Mouse (Mus musculus) cerebellum, adult 2 months (tissue): Measurements from ENCODE around the gene Csad. TPM values are rescaled to one million over a fixed set of nuclear protein-coding genes. Genes with fewer than 3 reads are reported as not detected.

Experiments used
- DNase-seq, 2 experiments: peaks; one replicate each; pipeline ENCODE4 v3.0.0; 2021
- H3K27ac ChIP-seq: fragments of 200-500 bp; 2 replicates; pipeline ENCODE4 v1.5.1; 2012; ENCODE audit warnings: low read length, control low read depth, inconsistent platforms; ENCODE audit not compliant: insufficient read depth
- H3K27me3 ChIP-seq: fragments of 200-500 bp; 2 replicates; pipeline ENCODE4 v1.6.1; 2012; ENCODE audit warnings: inconsistent platforms, mild to moderate bottlenecking, low read length, moderate library complexity; ENCODE audit not compliant: control insufficient read depth, insufficient read depth
- H3K4me1 ChIP-seq: fragments of 200-500 bp; 2 replicates; pipeline ENCODE4 v1.6.1; 2011; ENCODE audit warnings: low read length; ENCODE audit not compliant: control insufficient read depth, insufficient read depth
- H3K4me3 ChIP-seq: fragments of 200-500 bp; replicated peaks from 2 replicates; pipeline ENCODE3; 2011; ENCODE audit warnings: mild to moderate bottlenecking, low read depth, low read length, control low read depth; ENCODE audit not compliant: insufficient read depth
- CTCF ChIP-seq: fragments of 200-500 bp; IDR thresholded peaks from 2 replicates; pipeline ENCODE4 v1.5.1; 2011; ENCODE audit warnings: low read depth, mild to moderate bottlenecking, control low read depth, low read length, moderate library complexity, borderline replicate concordance; ENCODE audit not compliant: insufficient read depth
- POLR2A ChIP-seq: fragments of 200-500 bp; IDR thresholded peaks from 2 replicates; pipeline ENCODE4 v1.6.1; 2011; ENCODE audit warnings: low read length, control low read depth, borderline replicate concordance; ENCODE audit not compliant: insufficient read depth
- WGBS: fragments of 180-500 bp; shearing (Covaris S2); methylation state at CpG from one replicate; pipeline ENCODE4 v1.1.7; 2018; 5-methylcytosine and 5-hydroxymethylcytosine counted together
- polyA plus RNA-seq: library from polyadenylated mRNA; depleted of rRNA; stranded (reverse); fragments of >200 nt; gene quantifications from 2 replicates; pipeline ENCODE4 v1.2.3, GENCODE M21; 2012

The Csad gene
- polyA plus RNA-seq, 1 experiment = 53.0 TPM

GRCm38 (mm10) chr15:102246866-102247251 is 42.3 kb upstream of the Csad start:
- under 1% methylated on average over 35 of the region's 35 CpGs for WGBS

GRCm38 (mm10) chr15:102245891-102246741 is 41.6 kb upstream of the Csad start:
- WGBS = under 1% methylated on average over 41 of the region's 44 CpGs
- Histone ChIP-seq H3K27ac (peak overlapping the region; percentile 67), H3K27me3 (no peaks in the 10 kb centered on the region), H3K4me1 (no peaks in the 10 kb centered on the region; the same call in none of the 2 replicates), H3K4me3 (peak overlapping the region; percentile 89)
- peak; percentile 74 to 77 for DNase-seq
- TF ChIP-seq CTCF (no peak), POLR2A (0 out of 2 replicates have a peak, but pooled peaks have one; percentile 18)

More at GRCm38 (mm10) chr15:102246866-102247251, 42.3 kb upstream of the Csad start:
- peak overlapping the region; percentile 89 for H3K4me3 ChIP-seq
- H3K27me3 ChIP-seq = no peaks in the 10 kb centered on the region
- peak overlapping the region; percentile 67 for H3K27ac ChIP-seq
- no peaks in the 10 kb centered on the region; the same call in none of the 2 replicates for H3K4me1 ChIP-seq
- TF ChIP-seq POLR2A (peak; percentile 78), CTCF (no peak)
- DNase-seq = peak; percentile 91 to 92

DNA sequence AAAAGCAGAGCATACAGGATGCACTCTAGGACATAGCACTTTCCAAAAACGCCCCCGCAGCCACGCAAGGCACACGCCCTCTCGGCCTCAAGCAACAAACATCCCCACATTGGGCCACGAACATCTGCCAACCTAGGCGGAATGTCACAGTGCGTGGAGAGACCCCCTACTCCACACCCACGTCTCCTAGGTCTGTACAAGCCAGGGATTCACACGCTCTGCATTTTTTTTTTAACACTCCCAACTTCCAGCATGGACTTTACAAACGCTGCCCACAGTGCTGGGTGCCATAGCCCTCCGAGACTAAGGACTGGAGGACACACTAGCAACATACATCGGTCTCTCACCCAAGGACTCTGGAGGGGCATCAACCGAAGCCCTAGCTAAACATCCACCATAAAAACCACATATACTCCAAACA is 40.9 kb upstream of the Csad start:
- Histone ChIP-seq H3K4me3 (peak overlapping the region; percentile 89), H3K4me1 (no peaks in the 10 kb centered on the region; the same call in none of the 2 replicates), H3K27me3 (no peaks in the 10 kb centered on the region), H3K27ac (peak overlapping the region; percentile 14; the same call in 1 of the 2 replicates)
- DNase-seq = no peak
- TF ChIP-seq CTCF = no peak
- TF ChIP-seq POLR2A = no peak
- WGBS = 11% methylated on average over 14 of the region's 14 CpGs

DNA sequence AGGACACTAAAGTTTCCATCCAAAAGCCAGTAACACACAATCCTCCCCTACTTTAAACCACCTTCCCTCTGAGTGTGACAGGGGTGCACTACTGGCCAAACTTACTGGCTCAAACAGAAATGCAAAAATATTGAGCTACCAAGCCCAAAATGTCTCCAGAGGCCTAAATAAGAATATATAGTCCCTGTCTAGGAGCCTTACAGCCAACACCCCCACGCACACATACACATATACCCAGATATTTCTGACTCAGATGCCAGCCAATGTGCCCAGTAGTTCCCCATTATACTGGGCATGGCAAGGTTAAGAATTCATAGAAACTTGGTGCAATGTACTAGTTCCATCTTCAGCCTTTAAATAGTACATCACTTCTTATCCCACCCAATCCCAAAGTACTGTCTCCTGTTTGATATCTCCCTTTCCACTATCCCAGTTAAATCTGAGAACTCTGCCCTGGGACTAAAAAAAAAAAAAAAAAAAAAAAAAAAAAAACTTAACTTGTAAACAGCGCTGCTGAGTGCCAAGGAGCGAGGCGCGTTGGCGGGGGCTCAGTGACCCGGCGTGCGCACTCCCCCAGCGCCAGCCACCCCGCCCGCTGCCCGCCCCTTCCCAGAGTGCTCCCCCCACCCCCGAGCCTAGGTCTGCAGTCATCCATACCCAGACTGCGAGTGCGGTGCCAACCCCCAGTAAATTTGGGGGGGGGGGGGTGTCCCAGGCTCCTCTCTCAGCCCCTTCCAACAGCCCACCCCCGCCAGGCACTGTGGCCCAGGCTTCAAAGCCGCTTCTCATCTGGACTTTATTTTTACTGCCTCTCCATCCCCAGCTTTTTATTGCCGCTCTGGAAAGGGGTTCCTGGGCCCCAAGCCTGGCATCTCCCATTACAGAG is 40.0 kb upstream of the Csad start:
- no peak overlapping the region for H3K27ac ChIP-seq
- DNase-seq = no peak
- TF ChIP-seq POLR2A (no peak), CTCF (no peak)
- WGBS = 34% methylated on average over 19 of the region's 19 CpGs
- no peak overlapping the region for H3K4me3 ChIP-seq
- H3K27me3 ChIP-seq = no peaks in the 10 kb centered on the region
- H3K4me1 ChIP-seq = no peaks in the 10 kb centered on the region; the same call in none of the 2 replicates

DNA sequence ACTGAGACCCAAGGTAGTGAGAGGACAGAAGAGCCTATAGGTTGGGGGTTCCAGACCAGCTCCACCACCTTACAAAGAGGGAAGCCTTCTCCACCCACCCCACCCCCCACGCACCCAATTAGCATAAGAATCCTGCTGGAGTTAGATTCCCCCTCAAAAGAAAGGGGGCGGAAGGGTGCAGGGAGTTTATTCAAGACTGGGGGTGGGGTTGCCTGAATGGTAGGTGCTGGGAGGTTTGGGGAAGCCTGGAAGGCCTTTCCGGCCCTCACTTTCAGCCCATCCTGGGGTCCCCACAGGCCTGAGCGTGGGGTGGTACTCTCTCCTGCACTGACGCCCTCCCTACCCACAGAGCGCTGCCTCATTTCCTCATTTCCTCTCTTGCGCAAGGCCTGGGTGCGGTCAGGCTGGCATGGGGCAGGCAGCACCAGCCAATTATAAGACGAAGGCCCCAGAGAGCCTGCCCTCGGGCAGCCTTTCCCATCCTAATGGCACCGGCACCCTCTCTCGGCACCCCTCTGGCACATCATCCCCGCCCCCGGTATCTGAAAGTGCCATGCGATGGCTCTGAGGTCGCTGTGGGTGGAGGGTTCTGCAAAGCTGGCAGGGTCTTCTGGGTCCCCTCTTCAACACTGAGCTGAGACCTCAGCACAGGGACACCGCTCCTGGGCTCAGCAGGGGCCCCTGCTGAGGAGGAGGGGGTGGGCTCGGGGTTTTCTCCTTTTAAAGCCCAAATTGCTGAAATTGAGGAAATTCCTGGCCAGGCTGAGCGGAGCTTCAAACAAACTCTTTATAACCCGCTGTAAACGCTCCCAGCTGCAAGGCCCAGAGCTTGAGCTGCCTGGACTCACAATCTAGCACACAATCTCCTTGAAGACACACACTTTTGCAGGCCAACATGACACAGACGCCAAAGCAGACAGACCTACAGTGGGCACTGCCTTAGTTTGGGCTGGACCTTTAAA is 39.0 kb upstream of the Csad start:
- Histone ChIP-seq H3K27me3 (no peaks in the 10 kb centered on the region), H3K27ac (no peak overlapping the region), H3K4me1 (no peaks in the 10 kb centered on the region; the same call in none of the 2 replicates), H3K4me3 (no peak overlapping the region)
- TF ChIP-seq CTCF = no peak
- no peak for DNase-seq
- WGBS = 54% methylated on average over 22 of the region's 22 CpGs

GRCm38 (mm10) chr15:102242404-102243228 is 38.1 kb upstream of the Csad start:
- no peaks in the 10 kb centered on the region; the same call in none of the 2 replicates for H3K4me1 ChIP-seq
- H3K27me3 ChIP-seq = no peaks in the 10 kb centered on the region
- DNase-seq = no peak
- H3K4me3 ChIP-seq = no peak overlapping the region
- 64% methylated on average over 12 of the region's 12 CpGs for WGBS
- TF ChIP-seq CTCF (no peak), POLR2A (no peak)
- H3K27ac ChIP-seq = no peak overlapping the region
